Mouse (Mus musculus) CD4-positive, CD25-positive, alpha-beta regulatory T cell, adult 4 months (primary cell): Measurements from ENCODE around the gene Cst8. TPM values are rescaled to one million over a fixed set of nuclear protein-coding genes. Genes with fewer than 3 reads are reported as not detected.
"Not testable (repeated sequence)": the region's sequence is repeated elsewhere in the genome, so short reads cannot be mapped to it uniquely, and the experiment has no call there.

Experiments used
- ATAC-seq: one replicate; pipeline ENCODE4 v1.8.0; 2017
- polyA plus RNA-seq, 2 experiments: library from polyadenylated mRNA; unstranded; fragments of 100-300 nt; shearing (Covaris generic); gene quantifications; one replicate each; pipeline ENCODE4 v1.2.1; 2017

Cst8 gene
- not detected for polyA plus RNA-seq

DNA sequence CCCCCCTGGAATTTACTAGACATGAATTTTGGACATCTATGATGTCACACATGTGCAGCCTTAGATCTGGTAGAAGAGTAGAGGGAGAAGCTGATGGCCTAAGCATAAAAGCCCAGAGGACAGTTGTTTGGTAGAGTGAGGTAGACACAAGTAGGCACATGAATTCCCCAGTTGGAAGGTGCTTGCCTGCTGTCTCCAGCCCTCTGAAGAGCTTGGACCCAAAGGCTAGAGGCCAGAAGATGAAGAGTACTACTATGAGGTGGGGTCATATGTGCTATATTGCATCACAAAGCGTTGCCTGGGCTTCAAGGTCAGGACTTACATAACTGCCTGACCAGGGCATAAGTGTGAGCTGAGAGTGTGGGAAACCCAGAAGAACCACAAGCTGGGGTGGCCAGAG, at the start of gene Cst8:
Gene Cst8 (plus strand): TSS at position 301 of the 400 bp plus-strand sequence.
- ATAC-seq = no peak

DNA sequence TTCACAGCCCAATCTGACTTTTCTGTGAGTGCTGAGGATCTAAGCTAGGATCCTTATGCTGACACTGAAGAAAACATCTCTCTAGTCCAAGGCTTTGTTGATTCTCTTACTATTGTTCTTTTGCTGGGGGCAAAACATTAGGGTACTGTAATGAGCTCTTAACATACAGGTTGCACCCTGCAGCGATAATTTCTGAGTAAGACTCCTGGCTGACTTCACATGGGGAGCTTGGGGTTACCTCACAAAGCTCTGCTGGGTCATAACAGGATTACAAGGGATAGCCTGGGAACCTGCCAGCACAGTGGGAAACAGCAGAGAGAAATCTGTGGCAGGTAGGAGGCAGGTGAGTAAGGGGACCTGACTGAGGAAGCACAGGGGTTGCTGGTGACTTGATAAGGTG, 48.5 kb upstream of the Cst8 start, which contains the start of gene Cstl1:
Gene Cstl1 (plus strand): TSS at position 301 of the 400 bp plus-strand sequence.
- no peak for ATAC-seq

GRCm38 (mm10) chr2:148751893-148752813, 46.4 kb upstream of the Cst8 start:
- ATAC-seq = peak; percentile 92

- no peak for ATAC-seq
These were observed 44.2 kb upstream of the Cst8 start for GRCm38 (mm10) chr2:148754310-148754846.

GRCm38 (mm10) chr2:148763648-148764388, 34.8 kb upstream of the Cst8 start:
- ATAC-seq = no peak

- not testable (repeated sequence) for ATAC-seq
These were observed 27.2 kb upstream of the Cst8 start, which contains the start of gene Cst11 for GRCm38 (mm10) chr2:148771397-148771796. Cst11 (minus strand) TSS chr2:148771497.

GRCm38 (mm10) chr2:148781709-148782108, 16.9 kb upstream of the Cst8 start, which contains the start of gene 8030411F24Rik:
8030411F24Rik (plus strand) TSS chr2:148782009.
- ATAC-seq = no peak

GRCm38 (mm10) chr2:148789142-148789541, 9.4 kb upstream of the Cst8 start, which contains the start of gene Cst12:
Cst12 (plus strand) TSS chr2:148789361.
- ATAC-seq = no peak

GRCm38 (mm10) chr2:148801491-148801921, 2.9 kb downstream of the Cst8 start:
- no peak for ATAC-seq

- ATAC-seq = no peak
These were observed 8.1 kb downstream of the Cst8 start for GRCm38 (mm10) chr2:148806696-148807095.

DNA sequence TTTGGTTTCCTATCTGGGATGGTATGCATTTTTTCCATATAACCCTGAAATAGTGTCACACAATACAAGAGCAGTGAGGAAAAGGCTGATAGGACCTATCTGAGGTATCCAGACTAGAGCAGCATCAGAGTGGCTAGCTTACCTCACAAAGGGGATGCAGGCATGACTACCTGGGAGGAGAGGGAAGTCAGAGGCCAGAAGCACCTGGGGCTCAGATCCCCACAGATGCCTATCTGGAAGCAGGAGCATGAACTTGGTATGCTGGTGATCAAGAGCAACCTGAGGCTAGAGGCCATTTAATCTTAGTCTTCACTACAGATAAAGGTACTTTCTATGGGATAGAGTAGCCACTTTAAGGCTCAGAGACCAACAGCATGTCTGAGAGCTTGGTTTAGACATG, 21.3 kb downstream of the Cst8 start, which contains the start of gene Cst13:
Gene Cst13 (plus strand): TSS at position 173 of the 400 bp plus-strand sequence.
- no peak for ATAC-seq

DNA sequence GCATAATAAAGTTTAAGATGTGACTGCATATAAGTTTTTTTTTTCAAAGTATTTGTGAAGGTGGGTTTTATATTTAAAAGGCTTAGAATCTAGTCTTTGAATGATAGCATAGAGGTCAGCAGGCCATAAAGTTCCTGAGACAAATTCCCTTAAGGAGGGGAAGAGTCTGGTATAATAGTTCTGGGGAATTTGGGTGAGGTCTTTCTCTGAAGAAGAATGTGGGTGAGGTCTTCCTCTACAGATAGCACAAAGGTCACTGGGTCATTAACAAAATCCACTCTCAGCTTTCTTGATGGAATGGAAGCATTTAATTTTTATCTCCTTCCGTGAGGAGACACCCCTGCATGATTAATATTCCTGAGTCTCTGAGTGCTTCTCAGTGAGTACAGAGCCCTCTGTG, 27.4 kb downstream of the Cst8 start:
- no peak for ATAC-seq

DNA sequence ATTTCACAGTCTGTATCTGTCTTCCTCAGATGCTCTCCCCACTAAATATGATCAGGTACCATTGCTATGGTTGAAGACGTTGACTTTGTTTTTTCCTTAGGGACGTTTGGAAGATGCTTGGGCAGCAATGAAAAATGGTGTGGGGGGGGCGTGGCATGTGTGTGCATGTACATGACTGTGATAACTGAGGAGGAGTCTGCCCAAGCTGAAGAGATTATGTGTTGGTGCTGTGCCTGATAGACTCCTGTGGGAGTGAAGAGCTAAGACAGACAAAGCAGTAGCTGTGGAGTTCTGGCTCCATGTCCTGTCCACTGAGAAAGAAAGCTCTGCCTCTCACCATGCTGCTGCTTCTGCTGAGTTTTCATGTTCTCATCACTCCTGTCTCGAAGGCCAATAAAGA, 36.3 kb downstream of the Cst8 start, which contains the start of gene Cst9:
Gene Cst9 (plus strand): TSS at position 236 of the 400 bp plus-strand sequence.
- ATAC-seq = no peak

GRCm38 (mm10) chr2:148838075-148838777, 39.6 kb downstream of the Cst8 start:
- no peak for ATAC-seq

GRCm38 (mm10) chr2:148839224-148839623, 40.6 kb downstream of the Cst8 start:
- ATAC-seq = no peak

DNA sequence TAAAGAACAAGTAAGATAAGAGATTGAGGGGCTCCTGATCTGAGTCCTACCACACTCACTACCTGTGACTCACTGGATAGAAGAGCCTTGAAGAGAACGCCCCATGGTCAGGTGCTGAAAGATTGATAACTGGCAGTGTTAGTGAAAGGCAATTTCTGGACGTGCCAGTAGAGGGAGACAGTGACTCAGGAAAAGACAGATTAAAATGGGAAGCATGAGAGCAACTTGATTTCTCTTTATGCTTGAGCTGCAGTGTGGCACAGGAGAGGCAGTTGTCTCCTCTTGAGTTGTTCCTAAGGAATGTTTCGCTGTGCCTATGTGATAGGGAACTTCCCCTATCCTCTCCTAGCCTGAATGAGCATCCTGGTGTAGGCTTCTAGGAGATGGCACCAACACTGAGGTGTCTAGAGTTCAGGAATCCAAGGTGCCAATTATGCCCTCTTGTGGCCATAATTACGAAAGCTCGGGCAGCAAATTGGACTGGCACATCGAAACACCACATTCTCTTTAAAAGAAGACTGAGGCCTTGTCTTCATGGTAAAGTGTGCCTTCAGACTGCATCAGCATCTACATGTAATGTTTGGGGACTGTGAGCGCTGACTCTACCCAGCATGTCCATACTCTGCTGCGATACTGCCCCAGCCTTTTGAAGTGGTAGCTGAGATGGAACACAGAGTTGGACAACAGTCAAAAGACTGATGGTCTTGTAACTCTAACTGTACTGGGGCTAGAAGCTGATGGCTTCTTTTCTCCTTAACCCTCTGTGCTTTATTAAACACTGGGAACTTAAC, 52.7 kb downstream of the Cst8 start:
- ATAC-seq = peak; percentile 80

Other genes with a start within 250 kb of the Cst8 start
- gene Nxt1, start 126.2 kb upstream of the Cst8 start, polyA plus RNA-seq = 10 to 100 TPM; 41.1 to 61.1 TPM
- gene Gzf1, start 117.8 kb upstream of the Cst8 start, polyA plus RNA-seq = 10 to 100 TPM; 17.0 to 19.0 TPM
- gene Napb, start 66.3 kb upstream of the Cst8 start, polyA plus RNA-seq = 1 to 10 TPM; 1.2 TPM
- gene Cstl1, start 48.4 kb upstream of the Cst8 start, polyA plus RNA-seq = not detected
- not detected for gene Cst11, start 27.3 kb upstream of the Cst8 start, polyA plus RNA-seq
- gene 8030411F24Rik, start 16.8 kb upstream of the Cst8 start, polyA plus RNA-seq = not detected
- not detected for gene Cst12, start 9.4 kb upstream of the Cst8 start, polyA plus RNA-seq
- gene Cst13, start 21.3 kb downstream of the Cst8 start, polyA plus RNA-seq = not detected
- gene Cst9, start 36.4 kb downstream of the Cst8 start, polyA plus RNA-seq = not detected
- not detected for gene 9230104L09Rik, start 66.3 kb downstream of the Cst8 start, polyA plus RNA-seq
- 100 to 1,000 TPM; 159 to 175 TPM for gene Cst3, start 76.9 kb downstream of the Cst8 start, polyA plus RNA-seq
- gene Gm1330, start 204.5 kb downstream of the Cst8 start, polyA plus RNA-seq = not detected
- gene Gm10750, start 218.5 kb downstream of the Cst8 start, polyA plus RNA-seq = not detected